Mouse (Mus musculus): ENCODE results near the gene Gmfg. TPM values are rescaled to one million over a fixed set of nuclear protein-coding genes. Genes with fewer than 3 reads are reported as not detected.

Gmfg gene
- polyA plus RNA-seq, 1 experiment from 2014 or later = 6.3 TPM

Other genes with a start within 250 kb of the Gmfg start
- gene Eid2, start 169.6 kb upstream of the Gmfg start, polyA plus RNA-seq (2016; fragmentation: Nextera tagmentation; extraction: Ambion mirVana) = 1.9 and 2.0 TPM in 2 replicates
- 11.9 and 15.3 TPM in 2 replicates for gene Eid2b, start 159.7 kb upstream of the Gmfg start, polyA plus RNA-seq (2016; fragmentation: Nextera tagmentation; extraction: Ambion mirVana)
- 0.46 and 1.4 TPM in 2 replicates for gene Selenov, start 146.3 kb upstream of the Gmfg start, polyA plus RNA-seq (2016; fragmentation: Nextera tagmentation; extraction: Ambion mirVana)
- gene Dll3, start 135.2 kb upstream of the Gmfg start, polyA plus RNA-seq (2016; fragmentation: Nextera tagmentation; extraction: Ambion mirVana) = 39.0 and 61.2 TPM in 2 replicates
- 249 and 261 TPM in 2 replicates for gene Timm50, start 125.4 kb upstream of the Gmfg start, polyA plus RNA-seq (2016; fragmentation: Nextera tagmentation; extraction: Ambion mirVana)
- gene Supt5, start 98.7 kb upstream of the Gmfg start, polyA plus RNA-seq (2016; fragmentation: Nextera tagmentation; extraction: Ambion mirVana) = 113 and 122 TPM in 2 replicates
- 726 and 912 TPM in 2 replicates for gene Rps16, start 86.8 kb upstream of the Gmfg start, polyA plus RNA-seq (2016; fragmentation: Nextera tagmentation; extraction: Ambion mirVana)
- gene Plekhg2, start 64.8 kb upstream of the Gmfg start, polyA plus RNA-seq (2016; fragmentation: Nextera tagmentation; extraction: Ambion mirVana) = 69.7 and 82.9 TPM in 2 replicates
- gene Zfp36, start 57.2 kb upstream of the Gmfg start, polyA plus RNA-seq (2016; fragmentation: Nextera tagmentation; extraction: Ambion mirVana) = 4.6 and 5.1 TPM in 2 replicates
- 58.9 and 61.0 TPM in 2 replicates for gene Med29, start 44.7 kb upstream of the Gmfg start, polyA plus RNA-seq (2016; fragmentation: Nextera tagmentation; extraction: Ambion mirVana)
- gene Paf1, start 44.5 kb upstream of the Gmfg start, polyA plus RNA-seq (2016; fragmentation: Nextera tagmentation; extraction: Ambion mirVana) = 89.8 and 90.8 TPM in 2 replicates
- gene Lrfn1, start 14.5 kb downstream of the Gmfg start, polyA plus RNA-seq (2016; fragmentation: Nextera tagmentation; extraction: Ambion mirVana) = 3.6 and 3.7 TPM in 2 replicates
- gene Ifnl2, start 73.0 kb downstream of the Gmfg start, polyA plus RNA-seq (2016; fragmentation: Nextera tagmentation; extraction: Ambion mirVana) = not detected in 2 replicates
- gene Ifnl3, start 85.4 kb downstream of the Gmfg start, polyA plus RNA-seq (2016; fragmentation: Nextera tagmentation; extraction: Ambion mirVana) = not detected in 2 replicates
- not detected in 2 replicates for gene Sycn, start 103.4 kb downstream of the Gmfg start, polyA plus RNA-seq (2016; fragmentation: Nextera tagmentation; extraction: Ambion mirVana)
- gene Nccrp1, start 109.8 kb downstream of the Gmfg start, polyA plus RNA-seq (2016; fragmentation: Nextera tagmentation; extraction: Ambion mirVana) = 0.14 and 0.20 TPM in 2 replicates
- gene Samd4b, start 160.7 kb downstream of the Gmfg start, polyA plus RNA-seq (2016; fragmentation: Nextera tagmentation; extraction: Ambion mirVana) = 29.2 and 30.5 TPM in 2 replicates
- gene Pak4, start 160.7 kb downstream of the Gmfg start, polyA plus RNA-seq (2016; fragmentation: Nextera tagmentation; extraction: Ambion mirVana) = 60.9 and 66.4 TPM in 2 replicates
- not detected in 2 replicates for gene Acp7, start 193.9 kb downstream of the Gmfg start, polyA plus RNA-seq (2016; fragmentation: Nextera tagmentation; extraction: Ambion mirVana)

All from midbrain, embryonic 10.5 days (tissue).